14 mouse cellular contexts compared by ENCODE assay signal in the genomic region with DNA sequence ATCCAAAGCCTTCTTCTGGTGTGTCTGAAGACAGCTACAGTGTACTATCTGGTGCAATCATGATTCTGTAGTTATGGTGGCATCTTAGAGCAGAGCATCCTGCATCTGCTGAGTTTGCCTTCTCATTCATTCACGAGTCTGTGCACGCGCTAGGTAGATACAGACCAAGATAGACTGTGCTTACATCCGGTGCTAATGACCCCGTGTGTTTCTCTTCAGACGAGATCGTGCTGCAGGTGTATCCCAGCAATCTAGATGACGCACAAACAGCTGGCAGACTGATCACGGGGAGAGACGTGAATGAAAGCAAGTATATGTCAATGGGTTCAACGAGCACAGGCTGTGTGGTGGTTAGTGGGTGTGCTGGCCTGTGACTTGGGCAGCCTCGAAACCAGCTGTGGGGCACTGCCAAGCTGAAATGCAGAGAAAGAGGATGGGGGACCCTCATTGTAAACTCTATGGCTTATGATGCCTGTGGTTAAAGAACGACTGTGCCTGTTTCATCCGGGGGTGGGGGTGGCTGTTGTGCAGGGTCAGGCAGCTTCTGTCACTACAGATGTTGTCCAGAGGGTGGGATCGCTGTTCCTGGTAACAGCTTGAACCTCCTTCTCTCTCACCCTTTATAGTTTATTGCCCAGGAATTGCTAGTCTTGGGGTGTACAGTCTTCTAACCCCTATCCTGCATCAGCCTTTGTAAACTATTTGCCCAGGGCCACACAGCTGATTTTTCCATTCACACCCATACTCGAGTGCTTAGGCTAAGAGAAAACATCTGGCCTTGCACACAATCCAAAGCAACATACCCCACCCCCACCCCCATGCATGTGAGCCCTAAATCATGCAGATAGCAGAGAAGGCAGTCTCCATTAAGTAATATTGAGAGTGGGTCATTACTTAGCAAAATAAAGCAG. TPM values are rescaled to one million over a fixed set of nuclear protein-coding genes. Genes with fewer than 3 reads are reported as not detected.
DNase-seq lines count a peak whose midpoint lies in the region; ATAC-seq and TF ChIP-seq lines count a peak whose summit lies in the region.
"Had no signal": no experiment of that assay in that cellular context is flagged by ENCODE, and none has a peak within 500 bp of the region (broad histone marks: within the 10 kb centered on the region; RNA-seq: fewer than 3 reads in every experiment).

No protein-coding gene starts in this region.

- H3K9me3 ChIP-seq in lung, embryonic 14.5 days (ENCODE audit: low read depth, low read length): no peaks in the 10 kb centered on the region
- H3K9me3 ChIP-seq in limb, embryonic 10.5 days (replicated peaks): no peaks in the 10 kb centered on the region
- no peaks in the 10 kb centered on the region for H3K9me3 ChIP-seq in forebrain, embryonic 13.5 days (replicated peaks)
- H3K9me3 ChIP-seq: heart, embryonic 10.5 days; liver, embryonic 15.5 days; midbrain, embryonic 12.5 days; stomach, embryonic 15.5 days had no signal

- H3K27ac ChIP-seq in lung, embryonic 14.5 days (ENCODE audit: low read depth): no peak overlapping the region
- H3K27ac ChIP-seq in limb, embryonic 10.5 days: peak overlapping the region; percentile 86
- no peak overlapping the region for H3K27ac ChIP-seq in forebrain, embryonic 13.5 days
- H3K27ac ChIP-seq: heart, embryonic 10.5 days; left cerebral cortex, adult 2 months; liver, embryonic 15.5 days; midbrain, embryonic 12.5 days; stomach, embryonic 15.5 days had no signal

- no peaks in the 10 kb centered on the region for H3K4me1 ChIP-seq in lung, embryonic 14.5 days (ENCODE audit: insufficient read depth)
- H3K4me1 ChIP-seq in limb, embryonic 10.5 days: peaks cover 34% of the 10 kb centered on the region
- H3K4me1 ChIP-seq in forebrain, embryonic 13.5 days: no peaks in the 10 kb centered on the region
- H3K4me1 ChIP-seq: heart, embryonic 10.5 days; liver, embryonic 15.5 days; midbrain, embryonic 12.5 days had no signal

- peak; percentile 53 for DNase-seq in lung, embryonic 14.5 days
- no peak for DNase-seq in lung, postnatal 4 days
- peak; percentile 67 for DNase-seq in limb, embryonic 10.5 days (ENCODE audit: low spot score)
- DNase-seq in thymus, postnatal 0 days (ENCODE audit: low spot score): peak; percentile 87
- no peak for DNase-seq in frontal cortex, adult 2 months (ENCODE audit: extremely low spot score in 1 of 2, low spot score in 1 of 2)
- DNase-seq: cerebellum, adult 2 months had no signal

- H3K9ac ChIP-seq in lung, embryonic 14.5 days: no peak overlapping the region
- no peak overlapping the region for H3K9ac ChIP-seq in forebrain, embryonic 13.5 days
- H3K9ac ChIP-seq: liver, embryonic 15.5 days; midbrain, embryonic 12.5 days; stomach, embryonic 15.5 days had no signal

- no peak overlapping the region for H3K4me2 ChIP-seq in lung, embryonic 14.5 days
- no peak overlapping the region for H3K4me2 ChIP-seq in forebrain, embryonic 13.5 days
- H3K4me2 ChIP-seq: liver, embryonic 15.5 days; midbrain, embryonic 12.5 days; stomach, embryonic 15.5 days had no signal

- WGBS in lung, embryonic 14.5 days: 53% methylated on average over 16 of the region's 16 CpGs
- 55% methylated on average over 16 of the region's 16 CpGs for WGBS in limb, embryonic 10.5 days
- WGBS in forebrain, embryonic 13.5 days: 78% methylated on average over 16 of the region's 16 CpGs

- TF ChIP-seq CTCF in lung, embryonic 14.5 days (IDR thresholded peaks at IDR 0.05; ENCODE audit: low read depth): no peak

- peak; percentile 77 for ATAC-seq in lung, embryonic 14.5 days (ENCODE audit: insufficient read depth)
- peak; percentile 73 for ATAC-seq in activated CD4-positive, CD25-positive, alpha-beta regulatory T cell, adult 4 months
- ATAC-seq in forebrain, embryonic 13.5 days: no peak
- ATAC-seq in frontal cortex, adult (ENCODE audit: low TSS enrichment): no peak

- no peaks in the 10 kb centered on the region for H3K27me3 ChIP-seq in lung, embryonic 14.5 days (ENCODE audit: insufficient read depth, low read length)
- H3K27me3 ChIP-seq in limb, embryonic 10.5 days (ENCODE audit: low read depth, poor library complexity, severe bottlenecking): no peaks in the 10 kb centered on the region
- H3K27me3 ChIP-seq in forebrain, embryonic 13.5 days: no peaks in the 10 kb centered on the region
- H3K27me3 ChIP-seq: liver, embryonic 15.5 days; midbrain, embryonic 12.5 days; stomach, embryonic 15.5 days had no signal

- no peaks in the 10 kb centered on the region for H3K36me3 ChIP-seq in lung, embryonic 14.5 days (ENCODE audit: insufficient read depth)
- no peaks in the 10 kb centered on the region for H3K36me3 ChIP-seq in limb, embryonic 10.5 days
- no peaks in the 10 kb centered on the region for H3K36me3 ChIP-seq in forebrain, embryonic 13.5 days (ENCODE audit: poor library complexity, severe bottlenecking)
- H3K36me3 ChIP-seq: heart, embryonic 10.5 days; liver, embryonic 15.5 days; midbrain, embryonic 12.5 days; stomach, embryonic 15.5 days had no signal

- H3K4me3 ChIP-seq in lung, embryonic 14.5 days (ENCODE audit: low read depth, low read length): no peak overlapping the region
- H3K4me3 ChIP-seq in limb, embryonic 10.5 days: no peak overlapping the region
- H3K4me3 ChIP-seq in forebrain, embryonic 13.5 days: no peak overlapping the region
- H3K4me3 ChIP-seq: heart, embryonic 10.5 days; left cerebral cortex, adult 2 months; liver, embryonic 15.5 days; midbrain, embryonic 12.5 days; stomach, embryonic 15.5 days had no signal

RNA-seq across cellular contexts. Expression of a gene that starts 9.2 kb away (rescaled TPM):
- 93.6 and 98.7 TPM in 2 replicates for polyA plus RNA-seq in lung, embryonic 14.5 days (2014; fragmentation: Nextera tagmentation; extraction: Ambion mirVana)
- 10 to 100 TPM; 41.9 to 51.7 TPM for polyA plus RNA-seq in activated CD4-positive, CD25-positive, alpha-beta regulatory T cell, adult 4 months (2017; shearing (Covaris generic))
- polyA plus RNA-seq in limb, embryonic 10.5 days (2016; fragmentation: Nextera tagmentation; extraction: Ambion mirVana): 155 and 156 TPM in 2 replicates
- polyA plus RNA-seq in thymus, postnatal 0 days (2015; fragmentation: Nextera tagmentation; extraction: Ambion mirVana): 59.3 and 62.0 TPM in 2 replicates
- 362 and 413 TPM in 2 replicates for polyA plus RNA-seq in frontal cortex, adult 2 months (2012; rRNA removed)
- 88.0 and 95.6 TPM in 2 replicates for polyA plus RNA-seq in forebrain, embryonic 13.5 days (2015; fragmentation: Nextera tagmentation; extraction: Ambion mirVana)

RNA-seq across cellular contexts. Expression of a gene that starts 13.5 kb away (rescaled TPM):
- not detected in 2 replicates for polyA plus RNA-seq in lung, embryonic 14.5 days (2014; fragmentation: Nextera tagmentation; extraction: Ambion mirVana)
- polyA plus RNA-seq in activated CD4-positive, CD25-positive, alpha-beta regulatory T cell, adult 4 months (2017; shearing (Covaris generic)): not detected
- polyA plus RNA-seq in limb, embryonic 10.5 days (2016; fragmentation: Nextera tagmentation; extraction: Ambion mirVana): not detected in 2 replicates
- 0.13 TPM in 1 of 2 replicates, not detected in the other for polyA plus RNA-seq in thymus, postnatal 0 days (2015; fragmentation: Nextera tagmentation; extraction: Ambion mirVana)
- 0.10 and 0.46 TPM in 2 replicates for polyA plus RNA-seq in frontal cortex, adult 2 months (2012; rRNA removed)
- polyA plus RNA-seq in forebrain, embryonic 13.5 days (2015; fragmentation: Nextera tagmentation; extraction: Ambion mirVana): 0.69 TPM in 1 of 2 replicates, not detected in the other
- polyA plus RNA-seq: heart, embryonic 10.5 days; liver, embryonic 15.5 days had no signal

RNA-seq across cellular contexts. Expression of a gene that starts 32.2 kb away (rescaled TPM):
- polyA plus RNA-seq in lung, embryonic 14.5 days (2014; fragmentation: Nextera tagmentation; extraction: Ambion mirVana): 518 and 549 TPM in 2 replicates
- polyA plus RNA-seq in activated CD4-positive, CD25-positive, alpha-beta regulatory T cell, adult 4 months (2017; shearing (Covaris generic)): 100 to 1,000 TPM; 325 to 418 TPM
- 535 and 559 TPM in 2 replicates for polyA plus RNA-seq in limb, embryonic 10.5 days (2016; fragmentation: Nextera tagmentation; extraction: Ambion mirVana)
- 679 and 701 TPM in 2 replicates for polyA plus RNA-seq in thymus, postnatal 0 days (2015; fragmentation: Nextera tagmentation; extraction: Ambion mirVana)
- polyA plus RNA-seq in frontal cortex, adult 2 months (2012; rRNA removed): 636 and 685 TPM in 2 replicates
- polyA plus RNA-seq in forebrain, embryonic 13.5 days (2015; fragmentation: Nextera tagmentation; extraction: Ambion mirVana): 555 and 572 TPM in 2 replicates

RNA-seq across cellular contexts. Expression of a gene that starts 38.2 kb away (rescaled TPM):
- polyA plus RNA-seq in lung, embryonic 14.5 days (2014; fragmentation: Nextera tagmentation; extraction: Ambion mirVana): 0.43 and 0.45 TPM in 2 replicates
- polyA plus RNA-seq in activated CD4-positive, CD25-positive, alpha-beta regulatory T cell, adult 4 months (2017; shearing (Covaris generic)): 100 to 1,000 TPM; 171 to 269 TPM
- 0.36 TPM in 1 of 2 replicates, not detected in the other for polyA plus RNA-seq in limb, embryonic 10.5 days (2016; fragmentation: Nextera tagmentation; extraction: Ambion mirVana)
- polyA plus RNA-seq in thymus, postnatal 0 days (2015; fragmentation: Nextera tagmentation; extraction: Ambion mirVana): 118 and 123 TPM in 2 replicates
- polyA plus RNA-seq in frontal cortex, adult 2 months (2012; rRNA removed): 2.5 and 3.7 TPM in 2 replicates
- 0.71 and 1.1 TPM in 2 replicates for polyA plus RNA-seq in forebrain, embryonic 13.5 days (2015; fragmentation: Nextera tagmentation; extraction: Ambion mirVana)

RNA-seq across cellular contexts. Expression of a gene that starts 40.4 kb away (rescaled TPM):
- polyA plus RNA-seq in lung, embryonic 14.5 days (2014; fragmentation: Nextera tagmentation; extraction: Ambion mirVana): 1.9 and 3.6 TPM in 2 replicates
- not detected for polyA plus RNA-seq in activated CD4-positive, CD25-positive, alpha-beta regulatory T cell, adult 4 months (2017; shearing (Covaris generic))
- 1.3 and 1.6 TPM in 2 replicates for polyA plus RNA-seq in limb, embryonic 10.5 days (2016; fragmentation: Nextera tagmentation; extraction: Ambion mirVana)
- 0.52 and 1.7 TPM in 2 replicates for polyA plus RNA-seq in thymus, postnatal 0 days (2015; fragmentation: Nextera tagmentation; extraction: Ambion mirVana)
- 0.58 and 1.4 TPM in 2 replicates for polyA plus RNA-seq in frontal cortex, adult 2 months (2012; rRNA removed)
- polyA plus RNA-seq in forebrain, embryonic 13.5 days (2015; fragmentation: Nextera tagmentation; extraction: Ambion mirVana): 0.34 and 0.45 TPM in 2 replicates
- polyA plus RNA-seq: midbrain, embryonic 12.5 days had no signal

Comparison
In these comparisons a context has a peak if more than half of its experiments do, and no peak if none do; other contexts are left out.
1. DNase-seq: peak in lung, embryonic 14.5 days (single experiment), limb, embryonic 10.5 days (single experiment) and thymus, postnatal 0 days (single experiment); none in lung, postnatal 4 days (0 of 2) and frontal cortex, adult 2 months (0 of 2).
2. ATAC-seq: peak in lung, embryonic 14.5 days (single experiment) and activated CD4-positive, CD25-positive, alpha-beta regulatory T cell, adult 4 months (single experiment); none in forebrain, embryonic 13.5 days (single experiment) and frontal cortex, adult (single experiment).